Mouse (Mus musculus) retina, embryonic 14.5 days (tissue): ENCODE data around the gene Spc24.

Experiments used
- DNase-seq: peaks from one replicate; pipeline ENCODE4 v3.0.0-alpha.2; 2015; ENCODE audit warnings: low spot score

Gene Spc24

DNA sequence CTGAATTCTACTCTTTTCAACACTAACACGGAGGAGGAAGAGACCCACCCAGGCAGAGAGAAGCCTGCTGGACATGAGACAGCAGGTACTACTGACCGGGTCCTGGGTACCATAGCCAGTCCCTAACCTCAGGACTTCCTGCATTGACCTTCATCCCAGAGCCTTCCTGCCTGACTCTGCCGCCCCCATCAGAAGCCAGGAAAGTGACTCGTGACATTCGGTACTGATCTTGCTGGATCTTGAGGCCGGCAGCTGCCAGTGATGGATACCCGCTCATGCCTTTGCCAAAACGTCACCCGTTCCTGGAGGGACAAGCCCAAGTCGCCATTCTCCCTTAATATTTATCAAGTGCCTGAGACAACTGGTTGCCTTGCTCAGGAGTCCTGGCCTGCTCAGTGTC is 11.6 kb downstream of the Spc24 start:
- no peak for DNase-seq

DNA sequence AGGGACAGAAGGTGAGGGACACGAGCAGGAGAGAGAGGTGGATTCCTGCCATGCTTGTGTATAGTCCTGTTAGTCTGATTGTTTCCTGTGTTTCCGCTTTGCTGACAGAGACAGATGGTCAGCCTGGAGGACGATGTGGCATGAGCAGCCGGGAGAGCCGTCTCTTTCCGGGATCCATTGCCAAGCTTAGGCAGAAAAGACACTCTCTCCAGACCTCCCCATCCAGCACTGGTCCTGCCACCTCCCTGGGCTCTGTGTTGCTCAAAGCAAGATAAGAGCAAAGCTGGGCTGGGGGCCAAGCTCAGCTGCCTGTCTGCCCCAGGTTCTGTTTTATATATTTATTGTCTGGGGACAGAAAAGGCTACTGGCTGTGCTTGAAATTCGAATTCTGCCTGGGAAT is 12.1 kb downstream of the Spc24 start:
- no peak for DNase-seq

DNA sequence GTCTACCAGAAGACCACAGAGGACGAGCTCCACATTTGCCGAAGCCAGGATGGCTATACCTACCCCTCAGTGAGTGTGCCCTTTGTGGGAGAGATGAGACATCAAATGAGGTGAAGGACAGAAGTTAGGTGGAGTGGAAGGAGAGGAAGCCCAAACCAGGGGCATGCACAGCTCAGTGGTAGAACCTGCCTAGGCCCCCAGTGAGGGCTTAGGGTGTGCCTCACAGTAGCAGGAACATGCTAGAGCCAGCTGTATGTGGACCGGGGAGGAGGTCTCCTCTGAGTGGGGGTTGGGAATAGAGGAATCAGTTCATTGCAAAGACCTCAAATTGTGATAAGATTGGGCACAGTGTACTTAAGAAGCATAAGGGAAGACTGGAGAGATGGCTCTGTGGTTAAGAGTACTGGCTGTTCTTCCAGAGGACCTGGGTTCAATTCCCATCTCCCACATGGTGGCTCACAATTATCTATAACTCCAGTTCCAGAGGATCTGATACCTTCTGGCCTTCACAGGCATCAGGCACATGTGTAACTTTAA is 12.8 kb downstream of the Spc24 start:
- DNase-seq: no peak

DNA sequence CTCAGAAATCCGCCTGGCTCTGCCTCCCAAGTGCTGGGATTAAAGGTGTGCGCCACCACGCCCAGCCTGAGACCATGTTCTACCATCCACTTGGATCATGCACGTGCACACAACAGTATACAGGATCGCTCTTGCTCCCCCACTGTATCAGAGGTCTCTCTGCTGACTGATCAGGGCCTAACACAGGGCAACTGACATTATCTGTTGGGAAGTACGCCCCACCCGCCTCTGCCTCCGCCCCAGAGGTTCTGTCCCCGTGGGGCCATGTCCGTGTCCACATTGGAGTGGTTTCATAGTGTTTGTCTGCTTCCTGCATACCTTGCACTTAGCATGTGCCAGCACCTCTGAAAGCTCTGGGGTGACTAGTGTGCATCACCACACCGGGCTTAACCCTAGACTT is 18.6 kb downstream of the Spc24 start:
- no peak for DNase-seq

DNA sequence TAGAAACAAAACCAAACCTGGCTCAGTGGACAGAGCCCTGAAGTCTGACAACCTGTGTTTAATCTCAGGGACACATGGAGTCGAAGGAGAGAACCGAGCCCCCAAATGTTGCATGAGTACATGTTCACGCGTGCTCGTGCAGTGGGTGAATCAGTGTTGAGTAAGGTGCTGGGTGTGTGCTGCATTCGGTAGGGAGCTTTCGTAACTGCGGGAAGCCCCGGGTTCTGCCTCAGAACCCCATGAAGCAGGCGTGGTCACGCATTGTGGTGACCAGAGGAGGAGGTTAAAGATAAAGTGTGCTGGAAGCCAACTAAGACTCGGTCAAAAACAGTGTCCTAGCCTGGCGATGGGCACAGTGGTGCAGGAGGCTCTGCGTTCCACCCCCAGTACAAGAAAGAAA is 19.7 kb downstream of the Spc24 start:
- no peak for DNase-seq

DNA sequence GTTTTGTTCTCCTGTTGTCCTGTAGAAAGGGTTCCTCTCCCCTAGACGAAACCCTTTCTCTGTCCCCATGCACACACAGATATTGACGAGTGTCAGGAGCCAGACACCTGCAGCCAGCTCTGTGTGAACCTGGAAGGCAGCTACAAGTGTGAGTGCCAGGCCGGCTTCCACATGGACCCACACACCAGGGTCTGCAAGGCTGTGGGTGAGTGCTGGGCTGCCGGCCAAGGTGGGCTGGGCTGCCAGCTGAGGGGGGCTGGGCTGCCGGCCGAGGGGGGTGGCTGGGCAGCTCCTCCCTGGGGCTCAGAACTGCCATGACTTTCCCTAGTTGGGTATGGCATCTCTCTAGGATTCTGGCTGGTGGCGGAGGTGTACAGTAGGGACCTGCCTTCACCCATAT is 21.3 kb downstream of the Spc24 start:
- no peak for DNase-seq

DNA sequence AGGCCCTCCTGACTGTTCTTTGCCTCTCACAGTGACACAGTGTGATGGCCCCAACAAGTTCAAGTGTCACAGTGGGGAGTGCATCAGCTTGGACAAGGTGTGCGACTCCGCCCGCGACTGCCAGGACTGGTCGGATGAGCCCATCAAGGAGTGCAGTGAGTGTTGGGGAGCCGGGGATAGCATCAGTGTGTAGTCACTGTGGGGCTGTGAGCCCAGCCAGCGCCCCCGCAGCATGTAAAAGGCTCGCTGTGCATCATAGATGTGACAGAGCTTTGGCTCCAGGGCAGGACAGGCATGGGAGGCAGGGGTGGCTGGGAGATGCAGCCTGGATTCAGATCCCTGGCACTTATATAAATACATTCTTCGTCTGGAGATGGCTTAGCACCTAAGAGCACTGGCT is 22.9 kb downstream of the Spc24 start:
- DNase-seq: no peak

DNA sequence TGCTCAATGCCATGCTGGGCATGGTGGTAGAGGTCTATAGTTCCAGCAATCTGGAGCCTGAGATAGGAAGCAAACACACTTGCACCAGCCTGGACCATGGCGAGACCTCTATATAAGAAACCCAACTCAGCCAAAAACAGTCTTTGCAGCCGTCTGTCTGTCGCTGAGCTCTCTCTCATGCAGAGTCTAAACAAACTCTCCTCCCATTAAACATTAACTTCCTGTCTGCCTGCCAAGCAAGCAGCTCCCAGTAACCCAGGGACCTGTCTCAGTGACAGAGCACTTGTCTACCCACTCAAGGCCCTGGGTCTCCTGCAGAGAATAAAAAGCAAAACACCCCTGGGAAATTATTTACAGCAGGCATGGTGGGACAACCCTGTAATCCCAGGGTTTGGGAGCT is 23.5 kb downstream of the Spc24 start:
- DNase-seq: no peak

DNA sequence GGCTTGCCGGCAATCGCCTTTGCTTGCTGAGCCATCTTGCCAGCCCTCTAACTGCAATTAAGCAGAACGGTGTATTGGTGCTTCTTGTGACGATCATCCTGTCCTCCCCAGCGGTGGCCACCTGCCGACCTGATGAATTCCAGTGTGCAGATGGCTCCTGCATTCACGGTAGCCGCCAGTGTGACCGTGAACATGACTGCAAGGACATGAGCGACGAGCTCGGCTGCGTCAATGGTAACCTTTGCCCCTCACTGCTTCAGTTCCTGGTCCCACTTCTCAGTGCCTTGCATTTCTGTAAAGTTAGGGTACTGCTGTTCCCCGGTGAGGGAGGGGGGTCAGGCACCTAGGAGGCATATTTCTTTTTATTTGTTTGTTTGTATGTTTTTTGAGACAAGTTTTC is 25.0 kb downstream of the Spc24 start:
- DNase-seq: no peak

DNA sequence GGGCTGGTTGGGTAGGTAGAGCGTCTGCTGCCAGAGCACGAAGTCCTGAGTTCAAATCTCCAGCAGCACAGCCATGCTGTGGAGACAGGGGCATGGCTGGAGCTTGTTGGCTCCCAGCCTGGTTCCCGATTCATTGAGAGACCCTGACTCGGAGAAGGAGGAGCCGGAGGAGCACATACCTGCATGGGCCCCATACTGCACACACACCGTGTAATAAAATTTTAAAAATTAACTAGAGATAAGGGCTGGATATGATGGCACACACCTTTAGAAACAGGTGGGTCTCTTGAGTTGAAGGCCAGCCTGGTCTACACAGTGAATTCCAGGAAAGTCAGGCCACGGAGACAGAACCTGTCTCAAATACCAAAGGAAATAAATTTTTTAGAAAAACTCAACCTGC is 26.1 kb downstream of the Spc24 start:
- no peak for DNase-seq

DNA sequence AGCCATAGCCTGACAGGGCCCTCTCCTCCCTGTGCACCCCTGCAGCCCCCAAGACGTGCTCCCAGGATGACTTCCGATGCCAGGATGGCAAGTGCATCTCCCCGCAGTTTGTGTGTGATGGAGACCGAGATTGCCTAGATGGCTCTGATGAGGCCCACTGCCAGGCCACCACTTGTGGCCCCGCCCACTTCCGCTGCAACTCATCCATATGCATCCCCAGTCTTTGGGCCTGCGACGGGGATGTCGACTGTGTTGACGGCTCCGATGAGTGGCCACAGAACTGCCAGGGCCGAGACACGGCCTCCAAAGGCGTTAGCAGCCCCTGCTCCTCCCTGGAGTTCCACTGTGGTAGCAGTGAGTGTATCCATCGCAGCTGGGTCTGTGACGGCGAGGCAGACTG is 26.7 kb downstream of the Spc24 start:
- DNase-seq: no peak

DNA sequence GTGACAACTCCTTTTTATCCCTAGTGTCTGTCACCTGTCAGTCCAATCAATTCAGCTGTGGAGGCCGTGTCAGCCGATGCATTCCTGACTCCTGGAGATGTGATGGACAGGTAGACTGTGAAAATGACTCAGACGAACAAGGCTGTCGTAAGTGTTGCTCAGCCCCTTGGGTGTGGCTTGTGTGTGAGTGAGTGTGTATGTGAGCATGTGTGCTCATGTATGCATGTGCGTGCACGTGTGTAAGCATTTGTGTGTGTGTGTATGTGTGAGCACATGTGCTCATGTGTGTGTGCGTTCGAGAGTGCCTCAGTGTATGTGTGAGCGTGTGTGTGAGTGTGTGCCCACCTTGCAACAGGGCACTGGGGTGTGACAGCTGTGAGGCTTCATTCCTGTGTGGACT is 27.8 kb downstream of the Spc24 start:
- DNase-seq: no peak

DNA sequence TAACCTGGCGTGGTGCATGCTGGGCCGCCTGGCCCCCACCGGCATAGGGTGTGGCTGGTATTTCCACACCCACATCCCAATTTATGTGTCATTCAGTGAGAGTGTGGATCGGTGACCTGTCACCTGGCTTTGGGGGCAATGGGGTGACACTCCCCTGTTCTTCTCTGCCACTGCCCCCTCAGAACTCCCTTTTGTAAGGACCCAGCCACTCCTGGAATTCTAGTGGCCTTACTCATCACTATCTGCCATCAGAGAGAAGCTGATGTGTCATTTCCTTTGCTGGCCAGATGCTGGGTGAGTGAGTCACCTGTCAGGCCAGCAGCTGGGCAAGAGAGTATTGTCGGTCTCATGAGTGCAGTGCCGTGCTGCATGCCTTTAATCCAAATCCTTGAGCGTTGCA is 30.8 kb downstream of the Spc24 start:
- no peak for DNase-seq

DNA sequence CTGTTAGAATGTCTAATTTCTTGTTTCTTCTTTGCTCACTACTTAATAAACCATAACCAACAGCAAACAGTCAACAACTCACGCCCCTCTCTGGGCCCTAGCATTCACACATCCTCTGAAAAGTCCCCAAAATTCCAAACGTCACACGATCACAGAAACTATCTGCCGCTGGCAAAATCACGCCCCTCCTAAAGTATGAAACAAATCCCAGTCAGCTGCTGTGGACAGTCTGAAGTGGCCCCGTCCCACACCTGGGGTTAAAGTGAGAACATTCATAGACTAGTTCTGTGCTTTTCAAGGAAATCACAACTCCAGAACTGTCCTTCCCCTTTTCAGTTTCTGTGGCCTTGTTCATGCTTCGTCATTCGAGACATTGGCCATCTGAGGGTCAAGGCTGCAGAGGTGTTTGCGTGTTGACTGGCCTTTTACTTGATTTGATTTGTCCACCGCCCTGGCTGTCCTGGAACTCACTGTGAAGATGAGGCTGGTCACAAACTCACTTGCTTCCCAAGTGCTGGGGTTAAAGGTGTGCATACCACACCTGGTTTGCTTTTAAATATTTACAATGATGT is 31.8 kb downstream of the Spc24 start:
- no peak for DNase-seq

DNA sequence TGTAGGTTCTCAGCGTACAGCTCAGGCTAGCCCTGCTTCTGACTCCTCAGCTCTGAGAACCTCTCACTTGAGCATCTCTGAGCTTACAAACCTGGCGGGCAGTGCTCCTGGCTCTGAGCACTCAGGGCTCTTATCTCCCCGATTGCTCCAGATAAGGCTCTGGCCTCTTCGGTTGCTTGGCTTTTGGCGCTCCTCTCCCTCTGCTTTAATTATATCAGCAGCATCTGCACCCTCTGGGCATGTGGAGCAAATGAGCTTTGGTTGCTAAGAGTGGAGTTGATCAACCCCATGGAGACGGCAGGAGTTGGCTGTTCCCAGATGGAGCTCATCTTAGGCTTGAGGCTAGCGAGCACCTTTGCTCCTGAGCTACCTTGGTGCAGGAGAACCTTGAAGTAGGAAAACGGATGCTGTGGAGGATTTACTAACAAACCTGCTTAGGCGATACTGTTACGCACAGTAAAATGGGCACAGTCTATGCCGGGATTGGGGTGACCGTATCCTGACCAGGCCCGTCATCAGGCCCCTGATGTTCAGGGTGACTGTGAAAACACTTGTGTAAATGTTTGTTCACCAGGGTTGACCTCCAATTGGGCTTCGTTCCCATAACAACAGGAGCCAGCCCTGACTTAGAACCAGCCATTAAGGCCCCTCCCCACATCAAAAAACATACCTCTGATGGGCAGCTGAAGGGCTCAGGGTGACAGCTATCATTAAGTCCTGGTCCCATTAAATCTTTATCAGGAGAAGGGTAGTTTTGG is 33.7 kb downstream of the Spc24 start:
- DNase-seq: no peak

DNA sequence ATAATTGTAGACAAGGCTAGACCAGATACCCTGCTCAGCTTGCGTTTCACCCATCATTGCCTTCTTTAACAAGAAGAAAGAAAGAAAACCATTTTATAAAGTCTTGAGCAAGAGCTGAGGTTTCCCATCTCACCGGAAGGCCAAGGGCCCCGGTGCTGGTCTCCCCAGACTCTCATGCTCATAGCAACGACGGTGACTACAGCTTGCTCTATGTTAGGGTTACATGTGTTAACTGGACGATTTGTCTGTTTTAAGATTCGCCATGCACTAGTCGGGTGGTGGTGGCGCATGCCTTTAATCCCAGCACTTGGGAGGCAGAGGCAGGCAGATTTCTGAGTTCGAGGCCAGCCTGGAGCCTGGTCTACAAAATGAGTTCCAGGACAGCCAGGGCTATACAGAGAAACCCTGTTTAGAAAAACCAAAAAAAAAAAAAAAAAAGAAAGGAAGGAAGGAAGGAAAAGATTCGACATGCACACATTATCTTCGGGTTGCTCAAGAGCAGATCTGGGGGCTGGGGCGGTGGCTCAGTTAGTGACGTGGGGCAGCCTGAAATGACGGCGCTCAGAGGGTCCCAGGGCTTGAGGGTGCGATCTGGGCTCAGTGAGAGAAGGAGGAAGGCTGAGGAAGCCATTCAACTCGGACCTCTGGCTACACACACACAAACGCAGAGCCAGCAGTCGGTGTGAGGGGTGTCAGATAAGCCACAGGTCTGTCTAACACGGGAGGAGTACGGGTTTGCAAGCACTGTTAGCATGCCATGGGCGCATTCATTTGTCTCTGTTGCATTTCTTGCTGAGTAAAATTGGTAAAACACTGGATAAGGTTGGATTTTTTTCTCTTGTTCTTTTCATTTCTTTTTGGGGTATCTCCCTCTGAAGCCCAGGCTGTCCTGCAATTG is 34.6 kb downstream of the Spc24 start:
- no peak for DNase-seq

DNA sequence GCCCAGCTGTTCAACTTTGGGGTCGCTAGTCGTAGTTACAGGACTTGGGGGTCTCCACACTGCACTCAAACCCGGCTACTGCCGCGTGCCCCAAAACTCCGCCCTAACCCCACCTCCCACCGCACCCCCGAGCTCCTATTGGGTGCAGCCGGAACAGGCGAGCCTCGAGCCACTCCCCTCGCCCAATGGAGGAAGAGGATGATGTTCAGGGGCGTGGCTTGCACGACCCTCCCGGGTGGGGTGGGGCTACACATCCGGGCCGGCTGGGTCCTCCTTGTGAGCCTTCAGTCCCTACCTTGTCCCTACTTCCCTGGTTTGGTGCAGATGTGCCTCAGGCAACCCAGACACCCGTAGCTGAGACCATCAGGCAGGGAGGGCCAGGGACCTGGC is 36.0 kb downstream of the Spc24 start:
- DNase-seq: peak; percentile 94

DNA sequence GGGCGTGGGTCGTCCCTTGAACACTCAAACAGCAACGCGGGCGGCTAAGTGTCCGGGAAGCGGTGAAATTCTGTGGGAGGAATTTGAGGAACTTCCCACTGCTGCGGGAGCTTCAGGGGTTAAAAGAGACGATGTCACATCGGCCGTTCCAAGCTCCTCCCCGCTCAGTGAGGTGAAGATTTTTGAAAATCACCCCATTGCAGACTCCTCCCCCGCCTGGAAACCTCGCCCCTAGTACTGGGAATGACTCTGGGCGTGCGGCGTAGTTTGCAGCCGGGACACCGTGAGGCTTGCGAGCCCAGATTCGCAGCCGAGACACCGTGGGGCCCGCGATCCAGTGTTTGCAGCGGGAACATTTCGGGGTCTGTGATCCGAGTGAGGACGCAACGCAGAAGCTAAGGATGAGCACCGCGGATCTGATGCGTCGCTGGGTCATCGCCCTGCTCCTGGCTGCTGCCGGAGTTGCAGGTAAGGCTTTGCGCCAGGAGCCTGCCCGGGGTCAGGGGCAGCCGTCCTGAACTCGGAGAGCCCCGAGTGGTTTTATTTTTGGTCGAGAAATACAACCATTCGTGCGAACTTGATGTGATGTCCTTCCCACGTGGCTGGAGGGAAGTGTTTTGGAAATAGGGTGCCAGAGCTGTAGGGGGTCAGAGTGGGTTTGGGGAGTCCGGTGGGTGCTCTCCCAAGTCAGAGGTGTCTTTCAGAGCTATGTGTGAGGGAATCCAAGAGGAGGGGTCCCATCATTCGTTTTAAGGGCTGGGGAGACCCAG is 36.5 kb downstream of the Spc24 start, which contains the start of gene Ldlr:
Gene Ldlr, plus strand, starts transcription at position 107 of the 770 bp plus-strand sequence.
- DNase-seq: peak; percentile 91

DNA sequence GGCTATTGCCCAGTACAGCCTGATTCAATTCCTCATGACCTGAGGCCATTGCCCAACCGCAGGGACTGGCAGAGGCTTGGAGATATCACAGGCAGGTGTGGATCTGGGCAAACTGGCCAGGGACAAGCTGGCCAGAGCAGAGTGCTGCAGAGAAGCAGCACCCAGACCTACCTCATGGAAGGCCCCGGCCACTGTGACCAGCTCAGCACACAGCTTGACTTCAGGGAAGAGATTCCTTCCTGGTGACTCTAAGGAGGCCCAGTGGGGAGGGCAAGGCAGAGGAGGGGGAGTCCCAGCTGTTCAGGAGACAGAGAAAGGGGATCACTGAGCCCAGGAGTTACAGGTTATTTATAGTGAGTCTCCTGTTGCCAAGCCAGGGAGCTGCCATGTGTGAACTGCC is 39.1 kb downstream of the Spc24 start:
- no peak for DNase-seq

DNA sequence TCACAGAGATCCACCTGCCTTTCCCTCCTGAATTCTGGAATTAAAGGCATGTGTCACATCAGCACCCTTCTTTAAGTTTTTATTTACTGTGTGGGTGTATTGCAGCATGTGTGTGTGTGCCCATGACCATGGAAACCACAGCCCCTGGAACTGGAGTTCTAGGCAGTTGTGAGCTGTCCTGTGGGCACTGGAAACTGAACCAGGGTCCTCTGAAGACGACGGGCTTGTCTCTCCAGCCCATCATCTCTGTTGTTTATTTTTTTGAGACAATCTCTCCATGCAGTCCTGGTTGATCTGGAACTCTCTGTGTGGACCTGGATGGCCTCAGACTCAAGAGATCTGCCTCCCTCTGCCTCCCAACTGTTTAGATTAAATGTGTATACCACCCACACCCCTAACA is 43.1 kb downstream of the Spc24 start:
- DNase-seq: no peak

DNA sequence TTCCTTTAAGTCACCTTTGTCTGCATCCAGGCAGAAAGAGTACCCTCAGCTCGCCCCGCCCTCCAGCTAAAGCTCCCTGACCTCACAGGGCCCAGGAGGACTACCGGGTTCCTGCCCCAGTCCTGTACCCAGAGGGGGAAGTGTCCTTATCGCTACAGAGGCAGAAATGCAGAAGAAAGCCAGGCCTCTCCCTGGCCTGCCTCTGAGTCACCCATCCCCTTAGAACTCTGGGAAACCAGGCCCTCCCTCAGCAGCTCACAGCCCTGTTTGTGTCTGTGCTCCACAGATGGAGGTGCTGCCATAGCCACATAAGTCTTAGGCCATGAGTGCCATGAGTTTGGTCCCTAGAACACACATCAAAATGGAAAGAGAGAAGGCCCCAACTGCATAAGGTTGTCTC is 44.8 kb downstream of the Spc24 start:
- DNase-seq: no peak

DNA sequence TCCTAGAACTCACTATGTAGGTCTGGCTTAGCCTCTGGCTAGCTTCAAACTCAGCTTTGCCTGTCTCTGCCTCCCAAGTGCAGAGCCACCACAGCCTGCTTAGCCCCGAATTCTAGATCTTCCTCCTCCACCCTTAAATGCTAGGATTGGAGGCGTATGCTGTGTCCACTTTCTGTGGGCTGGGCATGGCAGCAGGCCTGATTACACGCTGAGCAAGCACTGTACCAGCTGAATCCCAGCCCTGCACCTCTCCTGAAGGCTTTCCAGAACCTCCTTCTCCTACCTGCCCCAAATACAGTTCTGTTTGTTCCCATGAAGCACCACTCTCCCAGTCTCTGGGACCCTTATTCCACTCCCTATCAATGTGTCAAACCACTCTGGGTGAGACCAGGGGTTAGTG is 50.8 kb downstream of the Spc24 start:
- DNase-seq: no peak
